Mouse (Mus musculus): ENCODE measurements at regions not wholly inside any gene's neighbourhood (a gene's known extent, or its start where the extent isn't known, plus 50 kb on each side); places are given as distances from the start of the nearest gene placed in this dataset.

- Histone ChIP-seq H3K27me3 (replicated peaks) (no peaks in the 10 kb centered on the region), H3K27ac (ENCODE audit: insufficient read depth, low read depth) (no peak overlapping the region), H3K36me3 (replicated peaks in 1 of 2; ENCODE audit: control insufficient read depth in 1 of 2, insufficient read depth in 1 of 2, low read length in 1 of 2) (no peaks in the 10 kb centered on the region), H3K4me2 (ENCODE audit: insufficient read depth, low read depth, poor library complexity, severe bottlenecking) (no peak overlapping the region), H3K79me2 (replicated peaks; ENCODE audit: control insufficient read depth, extremely low read depth, insufficient read depth, poor library complexity, severe bottlenecking) (no peaks in the 10 kb centered on the region), H3K4me3 (replicated peaks in 1 of 3; ENCODE audit: low read depth in 2 of 3, low read length in 2 of 3, poor library complexity in 1 of 3) (no peak overlapping the region), H3K9ac (ENCODE audit: insufficient read depth, low read depth) (no peak overlapping the region), H3K9me3 (replicated peaks; ENCODE audit: low read length) (peaks cover 58% of the 10 kb centered on the region), H3K4me1 (ENCODE audit: control insufficient read depth in 1 of 2, insufficient read depth in 2 of 2) (no peaks in the 10 kb centered on the region)
- in situ Hi-C loops (cut with MboI; ENCODE audit: low pct_ligation_motif_present, low pct_unique_long_range_greater_than_20kb, low sequenced_read_pairs) (no loop called here), dilution Hi-C loops (cut with MboI; ENCODE audit: extremely low pct_ligation_motif_present, extremely low pct_unique_long_range_greater_than_20kb, low sequenced_read_pairs) (no loop called here)
- no peak for DNase-seq (ENCODE audit: extremely low read depth)
- TF ChIP-seq POLR2A (IDR thresholded peaks at IDR 0.05; ENCODE audit: low read depth, low read length) (no peak), JUND (conservative IDR thresholded peaks at IDR 0.05; ENCODE audit: low read depth, low read length) (no peak), PAX5 (IDR thresholded peaks at IDR 0.05; ENCODE audit: low read length) (no peak), UBTF (IDR thresholded peaks at IDR 0.05; ENCODE audit: low read depth, low read length) (no peak), MXI1 (IDR thresholded peaks at IDR 0.05; ENCODE audit: low read depth, low read length) (no peak), HCFC1 (IDR thresholded peaks at IDR 0.05; ENCODE audit: low read depth, low read length) (no peak), MAZ (IDR thresholded peaks at IDR 0.05; ENCODE audit: low read depth, low read length) (no peak), MAX (IDR thresholded peaks at IDR 0.05; ENCODE audit: low read length) (no peak), ZNF384 (IDR thresholded peaks at IDR 0.05; ENCODE audit: low read depth, low read length) (no peak), KAT2A (IDR thresholded peaks at IDR 0.05; ENCODE audit: insufficient replicate concordance, low read length) (no peak), CHD2 (IDR thresholded peaks at IDR 0.05; ENCODE audit: low read length) (no peak), ZC3H11A (IDR thresholded peaks at IDR 0.05; ENCODE audit: low read depth, low read length) (no peak), GABPA (IDR thresholded peaks at IDR 0.05; ENCODE audit: insufficient replicate concordance, low read depth, low read length) (no peak), ZKSCAN1 (IDR thresholded peaks at IDR 0.05; ENCODE audit: borderline replicate concordance, low read depth, low read length) (no peak), NELFE (IDR thresholded peaks at IDR 0.05; ENCODE audit: low read depth, low read length) (no peak), USF2 (conservative IDR thresholded peaks at IDR 0.05; ENCODE audit: low read depth, low read length) (no peak), SIN3A (IDR thresholded peaks at IDR 0.05; ENCODE audit: low read length) (no peak), ETS1 (conservative IDR thresholded peaks at IDR 0.05; ENCODE audit: low read depth, low read length) (no peak), TCF12 (IDR thresholded peaks at IDR 0.05; ENCODE audit: low read depth, low read length) (no peak)
Measured at GRCm38 (mm10) chr6:111844321-111844835, 429.2 kb upstream of the Lmcd1 start.

- dilution Hi-C loops (cut with MboI; ENCODE audit: extremely low pct_ligation_motif_present, extremely low pct_unique_long_range_greater_than_20kb, low sequenced_read_pairs) (no loop called here), in situ Hi-C loops (cut with MboI; ENCODE audit: low pct_ligation_motif_present, low pct_unique_long_range_greater_than_20kb, low sequenced_read_pairs) (no loop called here)
- TF ChIP-seq USF1 (IDR thresholded peaks at IDR 0.05; ENCODE audit: low read depth, low read length) (no peak), HCFC1 (IDR thresholded peaks at IDR 0.05; ENCODE audit: low read depth, low read length) (no peak), JUND (conservative IDR thresholded peaks at IDR 0.05; ENCODE audit: low read depth, low read length) (no peak), MAFK (IDR thresholded peaks at IDR 0.05; ENCODE audit: insufficient replicate concordance, low read length) (no peak), RAD21 (IDR thresholded peaks at IDR 0.05; ENCODE audit: low read depth, low read length) (no peak), TBP (conservative IDR thresholded peaks at IDR 0.05; ENCODE audit: low read depth, low read length) (no peak), E2F4 (IDR thresholded peaks at IDR 0.05; ENCODE audit: insufficient replicate concordance, low read depth, low read length) (no peak), KAT2A (IDR thresholded peaks at IDR 0.05; ENCODE audit: insufficient replicate concordance, low read length) (no peak), ZKSCAN1 (IDR thresholded peaks at IDR 0.05; ENCODE audit: borderline replicate concordance, low read depth, low read length) (no peak), MAZ (IDR thresholded peaks at IDR 0.05; ENCODE audit: low read depth, low read length) (no peak), TCF12 (IDR thresholded peaks at IDR 0.05; ENCODE audit: low read depth, low read length) (no peak)
- Histone ChIP-seq H3K27me3 (replicated peaks) (no peaks in the 10 kb centered on the region), H3K4me3 (replicated peaks in 1 of 3; ENCODE audit: low read depth in 2 of 3, low read length in 2 of 3, poor library complexity in 1 of 3) (no peak overlapping the region), H3K9me3 (replicated peaks; ENCODE audit: low read length) (peaks cover 54% of the 10 kb centered on the region), H3K27ac (ENCODE audit: insufficient read depth, low read depth) (no peak overlapping the region), H3K79me2 (replicated peaks; ENCODE audit: control insufficient read depth, extremely low read depth, insufficient read depth, poor library complexity, severe bottlenecking) (no peaks in the 10 kb centered on the region), H3K36me3 (replicated peaks in 1 of 2; ENCODE audit: control insufficient read depth in 1 of 2, insufficient read depth in 1 of 2, low read length in 1 of 2) (no peaks in the 10 kb centered on the region), H3K4me2 (ENCODE audit: insufficient read depth, low read depth, poor library complexity, severe bottlenecking) (no peak overlapping the region), H3K9ac (ENCODE audit: insufficient read depth, low read depth) (no peak overlapping the region), H3K4me1 (ENCODE audit: control insufficient read depth in 1 of 2, insufficient read depth in 2 of 2) (no peaks in the 10 kb centered on the region)
- DNase-seq (ENCODE audit: extremely low read depth) = no peak
Measured at GRCm38 (mm10) chr6:111866101-111866598, 407.4 kb upstream of the Lmcd1 start.

All from CH12.LX (cell line).